Mouse (Mus musculus): ENCODE results near the gene Plekhh3. TPM values are rescaled to one million over a fixed set of nuclear protein-coding genes. Genes with fewer than 3 reads are reported as not detected.

Gene Plekhh3
- total RNA-seq (2021) = 10 to 100 TPM; 13.2 to 14.3 TPM

DNA sequence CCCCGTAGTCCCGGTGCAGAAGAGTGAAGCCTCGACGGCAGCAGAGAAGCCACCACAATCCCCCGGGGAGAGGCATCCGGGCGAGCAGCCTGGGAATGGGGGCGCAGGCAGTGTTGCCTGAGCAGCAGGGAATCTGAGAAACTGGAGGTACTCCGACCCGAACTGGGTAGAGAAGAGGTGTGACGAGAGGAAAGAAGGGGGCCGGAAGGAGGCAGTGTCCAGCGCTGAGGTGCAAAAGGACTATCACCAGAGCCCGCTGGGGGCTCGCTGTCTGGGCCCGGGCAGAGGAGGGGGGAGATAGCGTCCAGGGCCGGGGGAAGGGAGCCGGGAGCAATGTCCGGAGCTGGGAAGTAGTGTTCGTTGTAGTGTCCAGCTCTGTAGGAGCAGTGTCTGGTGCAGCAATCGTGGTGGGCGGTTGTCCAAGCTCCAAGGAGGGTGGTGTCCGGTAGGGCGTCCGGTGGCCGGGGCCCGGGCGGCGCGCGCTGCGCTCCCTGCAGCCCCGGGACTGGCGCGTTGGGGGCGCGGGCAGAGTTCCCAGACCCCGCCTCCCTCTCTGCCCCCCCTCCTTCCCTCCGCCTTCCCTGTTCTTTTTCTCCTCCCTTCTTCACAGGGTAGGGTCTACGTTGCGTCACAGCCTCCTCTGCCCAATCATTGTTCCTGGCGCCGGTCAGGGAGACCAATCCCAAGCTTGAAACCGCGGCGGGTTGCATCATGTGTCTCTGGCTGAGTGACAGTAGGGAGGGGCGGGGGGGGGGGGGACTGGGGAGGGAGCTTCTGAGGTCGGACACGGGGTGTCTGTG is at the start of gene Plekhh3:
Gene Plekhh3, minus strand, starts transcription at position 541 of the 800 bp plus-strand sequence.
- DNase-seq (ENCODE audit: extremely low spot score in 1 of 2, low spot score in 1 of 2) = peak; percentile 75 to 79

GRCm38 (mm10) chr11:101220853-101221252 is 49.7 kb upstream of the Plekhh3 start:
- DNase-seq (ENCODE audit: extremely low spot score in 1 of 2, low spot score in 1 of 2) = no peak

DNA sequence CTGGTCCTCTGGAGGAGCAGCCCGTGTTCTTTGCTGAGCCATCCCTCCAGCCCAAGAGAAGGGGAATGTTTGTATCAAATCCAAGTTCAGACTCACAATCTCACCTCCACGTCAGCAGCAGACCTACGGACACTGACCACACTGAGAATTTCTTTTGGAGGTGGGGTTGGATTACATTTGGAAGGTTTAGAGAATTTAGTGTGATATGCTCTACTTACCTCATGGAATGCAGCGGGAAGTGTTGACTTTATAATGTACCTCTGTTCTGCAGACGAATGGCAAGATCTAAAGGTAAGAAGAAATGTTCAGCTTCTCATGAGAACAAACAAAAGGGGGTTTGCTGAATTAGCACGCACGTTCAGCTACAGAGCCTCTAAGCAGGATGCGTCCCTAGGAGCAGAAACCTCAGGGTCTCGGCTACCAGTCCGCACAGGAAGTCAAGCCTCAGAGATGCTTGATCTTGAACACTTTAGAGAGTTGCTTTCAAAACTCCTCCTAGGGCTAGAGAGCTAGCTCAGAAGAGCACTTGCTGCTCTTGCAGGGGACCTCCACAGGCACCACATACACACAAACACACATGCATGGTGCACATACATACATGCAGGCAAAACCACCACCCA is 47.4 kb upstream of the Plekhh3 start:
- no peak for DNase-seq (ENCODE audit: extremely low spot score in 1 of 2, low spot score in 1 of 2)

DNA sequence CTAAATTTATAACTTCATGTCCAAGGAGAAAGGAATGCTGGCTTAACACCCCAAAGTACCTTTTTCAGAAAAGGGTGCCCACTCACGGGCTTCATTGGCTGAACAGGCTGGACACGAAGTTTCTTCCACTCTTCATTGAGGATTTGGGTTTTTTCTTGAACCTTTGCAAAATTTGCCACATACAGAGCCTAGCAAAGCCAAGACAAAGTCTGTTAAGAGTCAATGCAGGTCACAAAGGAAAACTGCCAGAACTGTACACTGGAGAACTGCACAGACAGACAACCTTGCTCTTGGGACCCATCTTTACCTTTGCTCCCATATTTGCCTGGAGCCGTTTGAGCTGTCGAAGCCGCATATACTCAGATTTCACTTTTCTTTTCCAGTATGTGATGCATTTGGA is 45.8 kb upstream of the Plekhh3 start:
- no peak for DNase-seq (ENCODE audit: extremely low spot score in 1 of 2, low spot score in 1 of 2)

DNA sequence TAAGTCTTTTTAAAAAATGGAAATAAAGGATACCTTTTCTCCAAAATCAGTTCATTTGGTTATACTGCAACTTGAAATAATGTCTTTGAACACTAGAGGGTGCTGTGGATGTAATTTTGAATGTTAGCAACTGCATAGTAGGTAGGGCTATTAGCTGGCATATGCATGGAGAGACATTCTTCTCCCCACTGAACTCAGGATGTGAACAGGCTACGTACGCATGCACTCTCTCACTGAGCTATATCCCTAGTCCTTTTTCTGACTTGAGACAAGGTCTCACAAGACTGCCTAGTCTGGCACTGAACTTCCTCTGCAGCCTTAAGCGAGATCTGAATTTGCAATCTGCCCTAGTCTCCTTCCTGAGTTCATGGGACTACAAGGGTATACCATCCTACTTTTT is 40.8 kb upstream of the Plekhh3 start:
- no peak for DNase-seq (ENCODE audit: extremely low spot score in 1 of 2, low spot score in 1 of 2)

DNA sequence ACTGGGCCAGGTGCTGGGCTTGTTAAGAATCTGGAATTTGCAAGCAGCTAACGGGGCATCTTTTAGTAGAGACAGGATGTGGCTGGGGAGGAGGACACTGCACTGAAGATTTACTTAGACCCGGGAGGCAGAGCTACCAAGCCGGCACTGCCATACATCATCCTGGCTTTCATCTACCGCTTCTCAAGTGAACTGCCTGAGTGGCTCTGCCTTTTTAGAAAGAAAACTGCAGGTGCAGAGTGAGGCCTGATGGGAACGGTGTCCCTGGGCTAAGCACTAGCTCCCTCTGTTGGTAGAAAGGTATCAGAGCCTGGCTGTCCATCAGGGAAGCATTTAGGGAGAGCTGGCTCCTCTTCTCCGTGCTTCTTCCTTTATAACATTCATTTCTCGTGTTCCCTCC is 29.8 kb upstream of the Plekhh3 start:
- no peak for DNase-seq (ENCODE audit: extremely low spot score in 1 of 2, low spot score in 1 of 2)

- no peak for DNase-seq (ENCODE audit: extremely low spot score in 1 of 2, low spot score in 1 of 2)
Observed at GRCm38 (mm10) chr11:101199555-101199954, 28.4 kb upstream of the Plekhh3 start.

- DNase-seq (ENCODE audit: extremely low spot score in 1 of 2, low spot score in 1 of 2) = no peak
Observed at GRCm38 (mm10) chr11:101196175-101196574, 25.0 kb upstream of the Plekhh3 start.

GRCm38 (mm10) chr11:101195571-101195970 is 24.4 kb upstream of the Plekhh3 start:
- no peak for DNase-seq (ENCODE audit: extremely low spot score in 1 of 2, low spot score in 1 of 2)

DNA sequence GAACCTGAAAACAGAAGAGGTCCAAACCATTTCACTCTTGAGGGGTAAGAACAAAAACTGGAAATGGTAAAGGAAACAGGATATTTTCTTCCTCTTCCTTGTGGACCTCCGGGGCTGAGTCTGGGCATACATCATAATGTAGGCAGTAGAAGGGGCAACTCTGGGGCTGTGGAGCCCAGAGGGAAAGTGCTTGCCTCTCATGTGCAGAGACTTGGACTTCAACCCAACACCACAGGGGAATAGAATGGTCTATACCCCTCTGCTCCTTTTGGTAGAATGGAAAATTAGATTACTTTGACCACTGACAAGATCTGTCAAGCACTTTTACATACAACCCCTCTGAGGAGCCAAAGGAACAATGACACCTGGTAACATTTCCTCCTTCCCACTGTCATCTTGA is 23.9 kb upstream of the Plekhh3 start:
- DNase-seq (ENCODE audit: extremely low spot score in 1 of 2, low spot score in 1 of 2) = no peak

DNA sequence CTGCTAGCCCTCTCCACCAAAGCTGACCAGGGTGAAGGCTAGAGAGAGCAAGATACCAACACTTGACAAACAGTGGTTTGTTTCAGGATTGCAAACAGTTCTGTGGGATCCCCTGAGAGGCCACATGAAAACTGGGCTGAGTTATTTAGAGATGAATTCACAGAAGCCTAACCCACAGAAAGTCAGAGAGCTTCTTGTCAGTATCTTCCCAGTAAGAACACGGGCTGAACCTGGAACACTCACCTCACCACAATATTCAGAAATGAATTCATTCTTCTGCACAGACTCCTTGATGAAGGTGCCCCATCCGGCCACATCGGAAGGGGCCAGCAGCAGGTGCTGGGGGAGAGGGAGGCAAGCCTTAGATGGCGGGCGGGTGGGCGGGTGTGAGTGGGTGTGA is 23.5 kb upstream of the Plekhh3 start:
- DNase-seq (ENCODE audit: extremely low spot score in 1 of 2, low spot score in 1 of 2) = no peak

DNA sequence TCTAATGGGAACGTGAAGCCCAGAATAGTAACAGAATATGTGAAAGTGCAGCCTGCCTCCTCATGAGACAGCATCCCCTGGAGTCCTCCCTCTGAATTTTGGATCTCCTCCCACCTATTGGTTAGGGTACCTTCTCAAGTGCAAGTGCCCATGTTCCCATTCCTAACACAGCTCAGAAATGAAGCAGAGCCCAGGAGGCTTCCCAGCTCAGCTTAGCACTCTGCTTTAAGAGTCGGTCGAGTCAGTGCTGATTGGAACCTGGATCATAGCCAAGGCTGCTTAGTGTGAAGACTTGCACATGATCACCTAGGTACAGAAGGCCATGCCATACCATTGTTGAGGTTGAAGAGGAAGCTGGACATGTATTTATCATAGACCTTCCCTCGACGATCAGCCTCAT is 23.0 kb upstream of the Plekhh3 start:
- no peak for DNase-seq (ENCODE audit: extremely low spot score in 1 of 2, low spot score in 1 of 2)

GRCm38 (mm10) chr11:101193076-101193475 is 21.9 kb upstream of the Plekhh3 start:
- DNase-seq (ENCODE audit: extremely low spot score in 1 of 2, low spot score in 1 of 2) = no peak

DNA sequence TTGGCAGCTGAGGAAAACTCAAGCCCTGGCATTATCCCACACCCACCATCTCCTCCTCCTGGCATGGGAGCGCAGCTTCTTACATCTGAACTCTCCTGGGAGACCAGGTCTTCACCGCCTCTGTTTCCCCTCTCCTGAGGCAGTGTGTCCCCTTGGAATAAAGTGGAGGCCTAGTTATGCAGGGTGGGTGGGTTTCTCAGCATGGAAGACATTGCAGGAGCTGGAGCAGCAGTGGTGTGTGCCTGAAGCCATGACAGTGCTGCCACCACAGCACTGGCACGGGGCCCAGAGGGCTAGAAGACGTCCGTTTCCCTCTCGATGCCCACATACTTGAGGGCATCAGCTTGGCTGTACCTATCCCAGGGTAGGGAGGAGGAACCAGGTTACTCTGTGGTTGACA is 21.5 kb upstream of the Plekhh3 start:
- DNase-seq (ENCODE audit: extremely low spot score in 1 of 2, low spot score in 1 of 2) = no peak

GRCm38 (mm10) chr11:101191919-101192470 is 20.8 kb upstream of the Plekhh3 start:
- DNase-seq (ENCODE audit: extremely low spot score in 1 of 2, low spot score in 1 of 2) = no peak

DNA sequence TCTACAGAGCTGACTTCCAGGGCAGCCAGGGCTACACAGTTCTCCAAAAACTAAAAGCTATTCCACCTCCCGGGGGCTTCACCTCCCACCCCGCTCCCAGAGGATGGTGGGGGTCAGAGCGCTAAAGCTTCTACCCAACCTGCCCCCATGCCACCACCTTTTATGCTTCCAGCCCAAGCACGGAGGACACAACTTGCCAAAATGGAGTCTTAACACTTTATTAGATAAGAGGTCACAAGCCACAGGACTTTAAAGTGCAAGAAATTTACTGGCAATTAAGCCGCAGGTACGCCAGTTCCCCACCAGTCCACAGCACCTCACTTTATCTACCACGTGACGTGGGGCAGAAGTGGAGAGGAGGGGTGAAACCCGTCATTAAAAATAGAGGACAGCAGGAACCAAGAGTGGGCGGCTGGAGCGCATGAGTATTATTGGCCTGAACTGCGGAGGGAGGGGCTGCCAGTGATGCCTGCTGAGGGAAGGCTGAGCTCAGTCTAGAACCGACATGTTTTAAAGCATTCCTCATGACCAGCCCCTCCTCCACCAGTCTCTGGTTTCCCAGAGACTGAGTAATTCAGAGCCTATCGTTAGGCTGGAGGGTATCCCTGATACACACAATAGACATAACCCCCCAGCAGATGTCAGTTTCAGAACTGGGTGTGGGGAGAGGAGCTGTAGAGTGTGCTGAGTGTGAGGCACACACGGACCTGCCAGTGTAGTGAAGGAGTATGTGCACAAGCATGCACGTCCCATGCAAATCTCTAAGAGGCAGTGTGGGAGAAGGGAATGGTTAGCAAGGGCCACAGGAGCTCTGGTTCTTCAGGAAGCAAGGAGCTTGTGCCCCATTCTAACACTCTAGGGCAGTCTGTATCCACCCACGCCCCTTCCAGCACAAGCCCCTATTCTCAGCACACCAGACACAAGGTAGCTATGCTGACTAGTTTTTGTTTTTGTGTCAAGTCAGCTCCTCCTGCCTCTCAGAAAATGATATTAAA is 20.1 kb upstream of the Plekhh3 start:
- DNase-seq (ENCODE audit: extremely low spot score in 1 of 2, low spot score in 1 of 2) = no peak

DNA sequence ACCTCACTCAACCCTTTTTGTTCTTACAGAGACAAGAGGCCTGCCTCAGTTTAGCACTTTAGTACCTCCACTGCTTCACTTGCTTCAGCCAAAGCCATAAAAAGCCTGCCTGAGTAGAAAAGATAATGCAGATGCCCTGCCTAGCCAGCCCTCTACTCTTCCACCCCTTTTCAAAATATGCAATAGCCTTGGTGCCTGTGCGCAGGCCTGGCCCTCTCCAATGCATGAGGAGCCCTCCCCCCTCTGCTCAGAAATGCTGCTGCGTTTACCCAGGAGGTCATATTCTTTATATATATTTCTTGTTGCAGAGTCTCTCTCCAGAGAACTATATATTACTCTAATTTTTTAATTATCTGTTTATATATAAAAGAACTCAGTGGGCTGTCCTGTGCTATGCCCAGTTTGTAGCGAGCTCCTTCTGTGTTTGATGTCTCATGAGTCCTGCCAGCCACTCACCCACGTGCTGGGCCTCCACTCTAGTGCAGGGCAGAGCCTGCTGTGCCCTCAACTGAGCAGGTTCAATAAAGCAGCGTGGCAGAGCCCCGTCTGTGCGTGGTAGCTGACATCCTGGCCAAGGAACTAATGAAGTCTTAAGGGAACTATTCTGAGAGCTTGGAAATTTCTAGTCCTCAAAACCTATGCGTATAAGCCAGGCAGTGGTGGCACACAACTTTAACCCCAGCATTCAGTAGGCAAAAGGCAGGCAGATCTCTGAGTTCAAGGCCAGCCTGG is 19.2 kb upstream of the Plekhh3 start:
- peak in 1 of 2 experiments; percentile 25 for DNase-seq (ENCODE audit: extremely low spot score in 1 of 2, low spot score in 1 of 2)

DNA sequence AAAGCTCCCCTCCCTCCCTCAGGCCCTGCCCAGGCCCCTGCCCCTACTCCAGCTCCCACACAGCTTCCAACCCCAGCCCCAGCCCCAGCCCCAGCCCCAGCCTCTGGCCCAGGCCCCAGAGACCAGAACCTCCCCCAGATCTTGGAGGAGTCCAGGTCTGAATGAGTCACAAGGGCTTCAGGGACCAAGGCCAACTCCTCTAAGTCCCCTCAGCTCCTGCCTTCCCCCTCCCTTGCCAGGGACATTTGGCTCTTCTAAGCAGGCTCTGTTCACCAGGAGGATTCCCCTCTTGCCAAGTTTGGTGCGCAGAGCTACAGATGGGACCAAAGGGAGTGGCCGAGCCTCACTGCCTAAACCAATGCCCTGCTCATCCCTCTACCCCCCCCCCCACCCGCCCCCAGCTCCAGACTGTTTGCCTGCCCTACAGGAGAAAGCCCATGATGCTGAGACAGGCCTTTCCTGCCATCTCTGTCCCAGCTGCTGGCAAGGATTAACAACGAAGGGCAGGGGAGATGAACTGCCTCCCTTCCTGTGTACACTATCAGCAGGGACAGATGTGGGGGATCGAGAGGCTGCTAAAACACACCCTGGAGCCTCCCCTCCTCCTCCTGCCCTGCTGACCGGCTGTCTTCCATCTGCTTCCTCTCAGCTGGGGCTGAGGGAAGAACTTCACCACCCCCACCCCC is 18.5 kb upstream of the Plekhh3 start:
- peak in 1 of 2 experiments; percentile 31 for DNase-seq (ENCODE audit: extremely low spot score in 1 of 2, low spot score in 1 of 2)

- DNase-seq (ENCODE audit: extremely low spot score in 1 of 2, low spot score in 1 of 2) = no peak
Observed at GRCm38 (mm10) chr11:101188166-101188805, 17.1 kb upstream of the Plekhh3 start.
